Mouse (Mus musculus) forebrain, embryonic 10.5 days (tissue): ENCODE measurements around the gene Nfasc. TPM values are rescaled to one million over a fixed set of nuclear protein-coding genes. Genes with fewer than 3 reads are reported as not detected.

Experiments
- DNase-seq: peaks from one replicate; pipeline ENCODE4 v3.0.0-alpha.2; 2017; ENCODE audit warnings: low spot score; ENCODE audit errors: extremely low spot score
- H3K27ac ChIP-seq: fragments of 300-500 bp; sonication (generic); 2 replicates; pipeline ENCODE4 v1.5.1; 2016; ENCODE audit warnings: mild to moderate bottlenecking
- H3K27me3 ChIP-seq: fragments of 300-500 bp; sonication (generic); 2 replicates; pipeline ENCODE4 v1.6.1; 2016; ENCODE audit warnings: mild to moderate bottlenecking; ENCODE audit not compliant: poor library complexity, severe bottlenecking
- H3K36me3 ChIP-seq: fragments of 300-500 bp; sonication (generic); replicated peaks from 2 replicates; pipeline ENCODE4 v1.6.1; 2016; ENCODE audit warnings: mild to moderate bottlenecking, moderate library complexity
- H3K4me1 ChIP-seq: fragments of 300-500 bp; sonication (generic); 2 replicates; pipeline ENCODE4 v1.6.1; 2016
- H3K4me3 ChIP-seq: fragments of 300-500 bp; sonication (generic); 2 replicates; pipeline ENCODE4 v1.5.1; 2016; ENCODE audit warnings: mild to moderate bottlenecking, moderate library complexity
- H3K9me3 ChIP-seq: fragments of 300-500 bp; sonication (generic); 2 replicates; pipeline ENCODE4 v1.6.1; 2016; ENCODE audit warnings: mild to moderate bottlenecking, moderate library complexity
- WGBS: fragments of 180-500 bp; shearing (Covaris S2); methylation state at CpG from one replicate; pipeline ENCODE4 v1.1.7; 2016; 5-methylcytosine and 5-hydroxymethylcytosine counted together
- polyA plus RNA-seq: library from polyadenylated mRNA; unstranded; fragments of >200 nt; fragmentation: Nextera tagmentation; extraction: Ambion mirVana; gene quantifications from 2 replicates; pipeline ENCODE4 v1.2.1, GENCODE M21; 2016

Gene Nfasc
- polyA plus RNA-seq, 1 experiment from 2014 or later: 9.6 TPM

DNA sequence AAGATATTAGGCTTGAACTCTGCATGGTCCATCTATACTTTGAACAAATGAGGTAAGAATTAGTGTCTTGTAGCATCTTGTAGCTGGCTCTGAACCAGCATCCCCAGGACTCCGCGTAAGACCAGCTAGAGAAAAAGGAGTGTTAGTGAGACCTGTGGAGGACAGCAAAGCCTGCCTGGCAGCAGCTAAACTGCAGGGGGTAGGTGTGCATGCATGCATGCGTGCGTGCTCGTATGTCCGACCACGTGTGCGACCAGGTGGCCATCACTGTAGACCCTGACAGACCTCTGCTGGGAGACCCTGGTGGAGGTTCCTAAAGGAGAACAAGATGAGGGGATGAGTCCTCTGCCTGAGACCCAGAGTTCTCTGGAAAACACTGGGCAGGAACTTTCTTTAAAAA lies 113.4 kb downstream of the Nfasc start:
- 97% methylated on average over 8 of the region's 8 CpGs for WGBS
- Histone ChIP-seq H3K27me3 (no peaks in the 10 kb centered on the region), H3K27ac (no peak overlapping the region), H3K36me3 (peaks cover 8% of the 10 kb centered on the region; the same call in 1 of the 2 replicates), H3K9me3 (no peaks in the 10 kb centered on the region), H3K4me3 (no peak overlapping the region), H3K4me1 (peaks cover 15% of the 10 kb centered on the region)
- no peak for DNase-seq

DNA sequence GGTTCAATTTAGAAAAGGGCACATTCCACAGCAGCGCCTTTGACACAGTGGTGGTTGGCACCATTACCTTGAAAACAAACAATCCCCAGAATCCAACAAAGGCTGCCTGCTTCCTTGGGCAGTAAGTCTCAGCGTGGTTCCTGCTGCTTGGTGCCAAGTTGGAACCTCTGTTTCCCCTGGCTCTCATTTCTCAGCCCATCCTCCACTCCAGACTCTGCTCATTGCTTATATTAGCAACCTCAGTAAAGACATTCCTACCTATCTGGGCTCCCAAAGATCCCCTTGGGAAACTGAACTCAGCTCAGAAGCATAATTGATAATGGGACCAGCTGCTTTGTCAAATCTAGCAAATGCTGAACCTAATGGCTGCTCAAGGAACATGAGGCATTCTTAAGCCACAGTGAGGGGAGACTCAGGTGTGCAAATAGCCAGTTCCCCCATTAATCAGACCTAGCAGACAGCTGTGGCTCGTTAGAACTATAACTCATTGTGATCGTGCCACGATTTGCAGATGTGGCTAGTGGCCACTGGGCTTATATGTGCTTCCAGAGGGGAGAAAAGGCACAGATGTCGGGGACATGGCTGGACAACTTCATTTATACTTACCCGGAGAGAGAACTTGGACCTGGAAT lies 115.4 kb downstream of the Nfasc start:
- no peak for DNase-seq
- H3K9me3 ChIP-seq: no peaks in the 10 kb centered on the region
- WGBS: 82% methylated on average over 7 of the region's 7 CpGs
- H3K27me3 ChIP-seq: no peaks in the 10 kb centered on the region
- peaks cover 16% of the 10 kb centered on the region for H3K4me1 ChIP-seq
- H3K4me3 ChIP-seq: no peak overlapping the region
- peaks cover 3% of the 10 kb centered on the region; the same call in 1 of the 2 replicates for H3K36me3 ChIP-seq
- no peak overlapping the region for H3K27ac ChIP-seq

GRCm38 (mm10) chr1:132625034-132625433 lies 116.6 kb downstream of the Nfasc start:
- Histone ChIP-seq H3K27ac (no peak overlapping the region), H3K9me3 (no peaks in the 10 kb centered on the region)
- 83% methylated on average over 6 of the region's 6 CpGs for WGBS

GRCm38 (mm10) chr1:132624466-132624865 lies 117.1 kb downstream of the Nfasc start:
- H3K9me3 ChIP-seq: no peaks in the 10 kb centered on the region
- no peak for DNase-seq
- peaks cover 16% of the 10 kb centered on the region for H3K4me1 ChIP-seq
- no peak overlapping the region for H3K27ac ChIP-seq
- H3K4me3 ChIP-seq: no peak overlapping the region
- H3K36me3 ChIP-seq: peaks cover 2% of the 10 kb centered on the region; the same call in 1 of the 2 replicates
- WGBS: 82% methylated on average over 1 of the region's 1 CpGs
- no peaks in the 10 kb centered on the region for H3K27me3 ChIP-seq

More at GRCm38 (mm10) chr1:132625034-132625433, 116.6 kb downstream of the Nfasc start:
- Histone ChIP-seq H3K4me3 (no peak overlapping the region), H3K36me3 (peaks cover 2% of the 10 kb centered on the region; the same call in 1 of the 2 replicates), H3K27me3 (no peaks in the 10 kb centered on the region), H3K4me1 (peaks cover 16% of the 10 kb centered on the region)
- DNase-seq: no peak

DNA sequence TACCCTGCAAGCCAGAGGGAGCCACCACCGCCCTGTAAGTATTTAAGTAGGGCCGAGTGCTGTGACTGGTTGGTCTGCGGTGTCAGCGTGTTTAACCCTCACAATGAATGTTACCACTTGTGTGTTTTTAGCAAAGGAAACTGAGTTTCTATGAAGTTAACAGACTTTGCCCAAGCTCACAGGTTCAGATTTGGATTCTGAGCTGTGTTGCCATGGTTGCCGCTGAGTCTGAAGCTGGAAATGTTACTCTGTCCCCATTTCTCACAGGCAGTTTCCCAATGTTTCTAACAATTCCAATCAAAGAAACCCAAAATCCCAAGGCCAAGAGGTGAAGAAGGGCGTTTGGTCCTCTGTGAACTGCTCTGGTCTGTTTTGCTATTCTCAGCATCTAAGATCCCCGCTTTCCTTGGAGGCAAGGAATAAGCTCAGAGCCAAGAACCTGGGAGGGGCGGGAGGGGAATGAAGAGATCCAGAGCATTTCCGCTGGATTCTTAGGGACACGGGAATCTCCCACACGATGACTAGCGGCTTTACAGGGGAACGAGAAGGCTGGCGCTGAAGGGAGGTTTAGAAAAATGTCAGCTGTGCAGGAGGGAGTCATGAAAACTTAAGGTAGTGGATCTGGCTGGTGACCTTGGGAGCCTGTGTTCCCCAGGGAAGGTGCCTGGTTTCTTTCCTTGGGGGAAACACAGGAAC lies 117.8 kb downstream of the Nfasc start:
- no peak overlapping the region for H3K4me3 ChIP-seq
- H3K27ac ChIP-seq: peak overlapping the region; percentile 15; the same call in 1 of the 2 replicates
- no peaks in the 10 kb centered on the region for H3K9me3 ChIP-seq
- H3K27me3 ChIP-seq: no peaks in the 10 kb centered on the region
- DNase-seq: no peak
- peaks cover 16% of the 10 kb centered on the region for H3K4me1 ChIP-seq
- WGBS: 68% methylated on average over 14 of the region's 14 CpGs
- peaks cover 2% of the 10 kb centered on the region; the same call in 1 of the 2 replicates for H3K36me3 ChIP-seq

DNA sequence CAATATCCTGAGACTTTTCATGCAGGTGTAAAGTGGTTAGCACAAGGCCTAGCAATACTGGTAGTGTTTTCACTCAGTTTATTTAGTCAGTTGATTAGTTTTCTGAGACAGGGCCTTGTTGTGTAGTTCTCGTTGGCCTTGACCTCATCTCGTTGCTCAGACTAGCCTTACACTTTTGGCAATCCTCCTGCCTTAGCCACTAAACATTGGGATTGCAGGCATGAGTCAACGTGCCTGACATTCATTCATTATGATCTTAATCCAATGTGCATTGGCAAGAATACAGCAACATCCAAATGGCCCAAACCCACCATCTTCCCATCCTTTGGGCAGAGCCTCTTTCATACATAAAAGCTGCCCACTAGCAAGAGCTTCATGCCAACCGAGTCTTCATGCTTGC lies 129.5 kb downstream of the Nfasc start:
- DNase-seq: no peak
- Histone ChIP-seq H3K4me3 (no peak overlapping the region), H3K27ac (no peak overlapping the region), H3K9me3 (no peaks in the 10 kb centered on the region), H3K4me1 (no peaks in the 10 kb centered on the region), H3K27me3 (no peaks in the 10 kb centered on the region), H3K36me3 (no peaks in the 10 kb centered on the region; the same call in 1 of the 2 replicates)
- 91% methylated on average over 4 of the region's 4 CpGs for WGBS

- Histone ChIP-seq H3K9me3 (no peaks in the 10 kb centered on the region), H3K4me3 (no peak overlapping the region), H3K27ac (no peak overlapping the region), H3K36me3 (peaks cover 8% of the 10 kb centered on the region), H3K27me3 (no peaks in the 10 kb centered on the region), H3K4me1 (no peaks in the 10 kb centered on the region)
- 43% methylated on average over 4 of the region's 4 CpGs for WGBS
- peak; percentile 59 for DNase-seq
These were observed 132.5 kb downstream of the Nfasc start for GRCm38 (mm10) chr1:132609048-132609634.

- Histone ChIP-seq H3K4me1 (0 out of 2 replicates have a peak, but pooled peaks cover 6% of the 10 kb centered on the region), H3K9me3 (no peaks in the 10 kb centered on the region), H3K36me3 (peaks cover 9% of the 10 kb centered on the region), H3K4me3 (no peak overlapping the region), H3K27me3 (peaks cover 4% of the 10 kb centered on the region; the same call in 1 of the 2 replicates), H3K27ac (no peak overlapping the region)
- no peak for DNase-seq
- 58% methylated on average over 8 of the region's 8 CpGs for WGBS
These were observed 139.4 kb downstream of the Nfasc start for GRCm38 (mm10) chr1:132602161-132602560.

DNA sequence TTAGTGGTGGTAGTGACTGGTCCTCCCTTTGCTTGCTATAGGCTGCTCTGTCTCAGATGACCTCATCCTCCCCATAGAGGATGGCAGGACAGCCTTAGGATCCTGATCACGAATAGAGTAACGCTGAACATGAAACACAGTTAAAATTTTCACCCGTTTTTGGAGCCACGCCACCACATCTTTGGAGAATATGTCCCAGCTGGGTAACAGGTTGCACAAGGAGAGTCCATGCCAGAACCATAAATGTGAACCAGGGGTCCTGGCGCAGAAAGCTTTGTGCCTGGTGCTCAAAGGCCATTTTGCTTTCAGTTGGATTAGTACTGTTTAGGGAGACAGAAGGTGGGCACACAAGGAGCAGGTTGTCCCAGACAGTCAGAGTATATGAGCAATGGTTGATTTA lies 143.6 kb downstream of the Nfasc start:
- Histone ChIP-seq H3K27me3 (peaks cover 14% of the 10 kb centered on the region; the same call in 1 of the 2 replicates), H3K4me3 (no peak overlapping the region), H3K27ac (no peak overlapping the region), H3K4me1 (peaks cover 34% of the 10 kb centered on the region), H3K9me3 (no peaks in the 10 kb centered on the region), H3K36me3 (no peaks in the 10 kb centered on the region)
- DNase-seq: no peak
- WGBS: 92% methylated on average over 5 of the region's 5 CpGs

GRCm38 (mm10) chr1:132595741-132596140 lies 145.9 kb downstream of the Nfasc start:
- WGBS: 51% methylated on average over 6 of the region's 6 CpGs
- Histone ChIP-seq H3K27me3 (peaks cover 16% of the 10 kb centered on the region; the same call in 1 of the 2 replicates), H3K9me3 (no peaks in the 10 kb centered on the region), H3K36me3 (no peaks in the 10 kb centered on the region), H3K4me3 (no peak overlapping the region), H3K4me1 (peaks cover 27% of the 10 kb centered on the region), H3K27ac (no peak overlapping the region)
- no peak for DNase-seq

DNA sequence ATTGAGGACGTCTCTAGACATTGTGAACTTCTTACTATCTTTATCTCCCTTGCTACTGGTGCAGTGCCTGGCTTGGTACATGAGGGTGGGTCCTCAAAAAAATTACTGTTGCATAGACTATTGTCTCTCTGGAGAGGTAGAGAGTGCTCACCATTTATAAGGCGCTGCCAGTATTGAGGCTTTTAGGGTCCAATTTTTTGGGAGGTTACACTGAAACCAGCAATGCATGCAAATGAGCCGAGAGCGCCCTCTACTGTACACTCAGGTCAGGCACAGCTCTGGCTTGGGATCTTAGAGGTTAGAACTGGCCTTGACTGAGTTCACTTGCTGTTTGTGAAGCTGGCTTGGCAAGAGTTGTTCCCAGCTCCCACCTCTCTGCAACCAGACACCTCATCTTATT lies 147.0 kb downstream of the Nfasc start:
- Histone ChIP-seq H3K4me3 (no peak overlapping the region), H3K9me3 (no peaks in the 10 kb centered on the region), H3K36me3 (no peaks in the 10 kb centered on the region), H3K27me3 (peaks cover 16% of the 10 kb centered on the region; the same call in 1 of the 2 replicates), H3K4me1 (peaks cover 27% of the 10 kb centered on the region), H3K27ac (peak overlapping the region; percentile 31; the same call in 1 of the 2 replicates)
- WGBS: 11% methylated on average over 4 of the region's 4 CpGs
- DNase-seq: peak; percentile 78

- H3K4me3 ChIP-seq: no peak overlapping the region
- 0 out of 2 replicates have a peak, but pooled peaks cover 12% of the 10 kb centered on the region for H3K27me3 ChIP-seq
- no peaks in the 10 kb centered on the region for H3K36me3 ChIP-seq
- WGBS: 86% methylated on average over 5 of the region's 5 CpGs
- H3K9me3 ChIP-seq: no peaks in the 10 kb centered on the region
- H3K27ac ChIP-seq: no peak overlapping the region
- no peak for DNase-seq
- H3K4me1 ChIP-seq: peaks cover 32% of the 10 kb centered on the region
These were observed 149.5 kb downstream of the Nfasc start for GRCm38 (mm10) chr1:132592145-132592544.
